Mouse (Mus musculus) liver, embryonic 12.5 days (tissue): ENCODE results near the gene Kat2a. TPM values are rescaled to one million over a fixed set of nuclear protein-coding genes. Genes with fewer than 3 reads are reported as not detected.

Experiments
- polyA plus RNA-seq: library from polyadenylated mRNA; unstranded; fragments of >200 nt; fragmentation: Nextera tagmentation; extraction: Ambion mirVana; gene quantifications from 2 replicates; pipeline ENCODE4 v1.2.1, GENCODE M21; 2016

The Kat2a gene
- polyA plus RNA-seq, 1 experiment from 2014 or later: 39.4 TPM

Other genes with a start within 250 kb of the Kat2a start
- 3.6 and 4.8 TPM in 2 replicates for gene Klhl11, start 239.7 kb downstream of the Kat2a start, polyA plus RNA-seq
- gene Acly, start 184.5 kb downstream of the Kat2a start, polyA plus RNA-seq: 135 and 136 TPM in 2 replicates
- gene Ttc25, start 166.9 kb downstream of the Kat2a start, polyA plus RNA-seq: 0.10 and 0.14 TPM in 2 replicates
- 12.9 and 15.1 TPM in 2 replicates for gene Cnp, start 137.6 kb downstream of the Kat2a start, polyA plus RNA-seq
- 22.5 and 24.4 TPM in 2 replicates for gene Nkiras2, start 93.2 kb downstream of the Kat2a start, polyA plus RNA-seq
- gene Dnajc7, start 92.3 kb downstream of the Kat2a start, polyA plus RNA-seq: 109 and 122 TPM in 2 replicates
- gene Zfp385c, start 20.0 kb downstream of the Kat2a start, polyA plus RNA-seq: 0.32 TPM in 1 of 2 replicates, not detected in the other
- gene Dhx58, start 8.2 kb downstream of the Kat2a start, polyA plus RNA-seq: 1.5 and 2.1 TPM in 2 replicates
- gene Hspb9, start 1.4 kb upstream of the Kat2a start, polyA plus RNA-seq: 0.29 and 0.33 TPM in 2 replicates
- gene Rab5c, start 25.8 kb upstream of the Kat2a start, polyA plus RNA-seq: 15.9 and 18.1 TPM in 2 replicates
- gene Kcnh4, start 47.5 kb upstream of the Kat2a start, polyA plus RNA-seq: not detected in 2 replicates
- not detected in 2 replicates for gene Hcrt, start 50.5 kb upstream of the Kat2a start, polyA plus RNA-seq
- gene Ghdc, start 58.5 kb upstream of the Kat2a start, polyA plus RNA-seq: 2.1 and 2.4 TPM in 2 replicates
- gene Stat5b, start 138.3 kb upstream of the Kat2a start, polyA plus RNA-seq: 31.6 and 33.7 TPM in 2 replicates
- 16.0 and 17.7 TPM in 2 replicates for gene Stat5a, start 146.9 kb upstream of the Kat2a start, polyA plus RNA-seq
- gene Stat3, start 227.1 kb upstream of the Kat2a start, polyA plus RNA-seq: 37.3 and 40.1 TPM in 2 replicates